In the genomic region with DNA sequence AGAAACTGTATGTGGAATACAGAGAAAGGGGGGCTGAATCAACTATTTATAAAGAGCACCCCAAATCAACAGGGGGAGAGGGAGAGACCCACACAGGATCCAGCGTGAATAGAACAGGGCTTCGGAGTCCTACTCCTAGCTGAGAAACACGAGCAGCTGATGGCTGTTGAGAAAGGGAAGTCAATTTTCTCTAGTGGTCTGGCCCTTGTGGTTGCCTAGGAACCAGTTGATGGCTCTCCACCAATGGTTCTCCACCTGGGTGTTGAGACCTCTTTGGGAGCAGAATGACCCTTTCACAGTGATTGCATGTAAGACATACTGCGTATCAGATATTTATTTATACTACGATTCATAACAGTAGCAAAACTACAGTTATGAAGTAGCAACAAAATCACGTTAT, we compare ENCODE assay signal across 18 mouse cellular contexts. TPM values are rescaled to one million over a fixed set of nuclear protein-coding genes. Genes with fewer than 3 reads are reported as not detected.
A peak's percentile ranks its signal among the peaks of the same experiment; 100 is the strongest.
DNase-seq lines count a peak whose midpoint lies in the region; ATAC-seq lines count a peak whose summit lies in the region.
"Had no signal": no experiment of that assay in that cellular context is flagged by ENCODE, and none has a peak within 500 bp of the region (broad histone marks: within the 10 kb centered on the region; RNA-seq: fewer than 3 reads in every experiment).

No protein-coding gene starts in this region.

- no peaks in the 10 kb centered on the region for H3K27me3 ChIP-seq in splenic B cell, adult 2 months (ENCODE audit: control insufficient read depth, insufficient read depth, low read length, poor library complexity, severe bottlenecking)
- H3K27me3 ChIP-seq: limb, embryonic 13.5 days; neural tube, embryonic 15.5 days had no signal

- DNase-seq in MEL-GATA-1-ER (ENCODE audit: extremely low read depth, low read depth) = peak; percentile 12
- DNase-seq in lung, postnatal 14 days = peak; percentile 51
- DNase-seq in splenic B cell, adult 2 months (ENCODE audit: low read depth, low spot score) = peak; percentile 51
- no peak for DNase-seq in cerebellum, postnatal 25 days
- DNase-seq in urinary bladder, adult 2 months (ENCODE audit: low spot score) = no peak
- no peak for DNase-seq in right cerebral cortex, adult 18-20 months
- DNase-seq: cerebellum, adult 9-10 months; embryo, embryonic 11 days; gastrocnemius, adult 2 months; heart, postnatal 10 days; kidney, adult 8-10 months; layer of hippocampus, adult 9-11 months; right cerebral cortex, postnatal 14 days; thymus, adult 2 months had no signal

- no peaks in the 10 kb centered on the region; the same call in 1 of the 2 replicates for H3K36me3 ChIP-seq in splenic B cell, adult 2 months (ENCODE audit: control insufficient read depth, insufficient read depth, low read length, poor library complexity, severe bottlenecking)

- peak; percentile 35 to 37; a peak in 2 of 4 replicates for ATAC-seq in hematopoietic stem cell, adult 5-6 weeks (replicated peaks in 1 of 2; ENCODE audit: insufficient read depth in 1 of 2, low FRiP score in 2 of 2, low TSS enrichment in 1 of 2, low read depth in 1 of 2, poor library complexity in 2 of 2, severe bottlenecking in 2 of 2)
- ATAC-seq: midbrain, embryonic 16.5 days had no signal

RNA-seq across cellular contexts. Expression of a gene that starts 49.1 kb away (rescaled TPM):
- 35.5 and 53.3 TPM in 2 replicates for total RNA-seq in hematopoietic stem cell, adult 5-6 weeks (2017)
- 36.2 and 36.3 TPM in 2 replicates for polyA plus RNA-seq in urinary bladder, adult 2 months (2012; rRNA removed)

Comparison
In these comparisons a context has a peak if more than half of its experiments do, and no peak if none do; other contexts are left out.
1. DNase-seq: peak in MEL-GATA-1-ER (single experiment), lung, postnatal 14 days (single experiment) and splenic B cell, adult 2 months (single experiment); none in cerebellum, postnatal 25 days (0 of 2), urinary bladder, adult 2 months (single experiment) and right cerebral cortex, adult 18-20 months (single experiment).